ENCODE assay signal across 10 mouse cellular contexts in the genomic region with DNA sequence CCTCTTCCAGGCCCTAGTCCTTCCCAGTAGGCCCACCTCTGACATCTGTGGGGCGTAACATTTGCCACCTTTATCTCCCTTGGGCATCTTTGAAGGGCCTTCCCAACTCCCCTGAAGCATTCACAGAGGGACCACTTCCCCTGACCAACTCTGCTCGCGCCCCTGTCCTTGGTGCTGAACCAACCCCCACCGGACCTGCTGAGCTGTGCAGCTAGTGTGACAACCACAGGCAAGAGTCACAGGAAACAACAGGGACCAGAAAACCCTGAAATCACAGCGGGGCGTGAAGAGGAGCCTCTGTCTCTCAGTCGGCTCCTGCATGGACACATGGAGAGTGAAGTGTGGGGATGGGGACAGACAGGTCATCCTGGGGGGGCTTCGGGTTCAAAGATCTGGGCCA. TPM values are rescaled to one million over a fixed set of nuclear protein-coding genes. Genes with fewer than 3 reads are reported as not detected.
DNase-seq lines count a peak whose midpoint lies in the region; ATAC-seq lines count a peak whose summit lies in the region.
"Had no signal": no experiment of that assay in that cellular context is flagged by ENCODE, and none has a peak within 500 bp of the region (broad histone marks: within the 10 kb centered on the region; RNA-seq: fewer than 3 reads in every experiment).

No protein-coding gene starts in this region.

- no peak overlapping the region for H3K27ac ChIP-seq in intestine, embryonic 14.5 days (ENCODE audit: low read depth)
- no peak overlapping the region for H3K27ac ChIP-seq in intestine, embryonic 16.5 days (ENCODE audit: low read length)
- no peak overlapping the region for H3K27ac ChIP-seq in limb, embryonic 11.5 days (replicated peaks; ENCODE audit: low read depth, low read length)
- H3K27ac ChIP-seq: kidney, embryonic 15.5 days; liver, embryonic 15.5 days had no signal

- DNase-seq in intestine, embryonic 14.5 days (ENCODE audit: low spot score) = peak; percentile 89
- DNase-seq in B cell, adult 2 months = peak; percentile 24 to 42
- peak; percentile 64 for DNase-seq in Muller cell, postnatal 12 days (ENCODE audit: inconsistent ontology term)
- DNase-seq in limb, embryonic 11.5 days (ENCODE audit: low spot score) = peak; percentile 90
- DNase-seq in left cerebral cortex, postnatal 4 days = no peak
- DNase-seq in layer of hippocampus, postnatal 14 days (ENCODE audit: low spot score in 2 of 2) = no peak
- DNase-seq: gastrocnemius, postnatal 14 days had no signal

- no peak for ATAC-seq in intestine, embryonic 14.5 days (replicated peaks; ENCODE audit: low FRiP score, low TSS enrichment, low read depth)
- no peak for ATAC-seq in intestine, embryonic 16.5 days
- ATAC-seq in limb, embryonic 11.5 days (ENCODE audit: insufficient number of reproducible peaks, low FRiP score, low TSS enrichment, low read depth) = no peak

- H3K4me3 ChIP-seq in intestine, embryonic 14.5 days (ENCODE audit: low read depth, low read length) = no peak overlapping the region
- H3K4me3 ChIP-seq in intestine, embryonic 16.5 days (ENCODE audit: low read length) = no peak overlapping the region
- no peak overlapping the region for H3K4me3 ChIP-seq in limb, embryonic 11.5 days (ENCODE audit: low read depth, low read length)
- H3K4me3 ChIP-seq: kidney, embryonic 15.5 days; liver, embryonic 15.5 days had no signal

- no peak overlapping the region for H3K9ac ChIP-seq in intestine, embryonic 14.5 days (ENCODE audit: low read length)
- no peak overlapping the region for H3K9ac ChIP-seq in intestine, embryonic 16.5 days (ENCODE audit: low read depth, low read length)
- H3K9ac ChIP-seq in limb, embryonic 11.5 days (ENCODE audit: low read length) = no peak overlapping the region
- H3K9ac ChIP-seq: kidney, embryonic 15.5 days; liver, embryonic 15.5 days had no signal

- intact Hi-C loops in left cerebral cortex, postnatal 4 days (cut with DNase I) = no loop called here

- 9% methylated on average over 8 of the region's 8 CpGs for WGBS in intestine, embryonic 14.5 days
- WGBS in intestine, embryonic 16.5 days = 11% methylated on average over 8 of the region's 8 CpGs
- 12% methylated on average over 8 of the region's 8 CpGs for WGBS in limb, embryonic 11.5 days

- no peaks in the 10 kb centered on the region for H3K36me3 ChIP-seq in intestine, embryonic 14.5 days (ENCODE audit: control insufficient read depth, insufficient read depth, low read length)
- no peaks in the 10 kb centered on the region for H3K36me3 ChIP-seq in intestine, embryonic 16.5 days (ENCODE audit: control insufficient read depth, insufficient read depth, low read length)
- no peaks in the 10 kb centered on the region for H3K36me3 ChIP-seq in limb, embryonic 11.5 days (ENCODE audit: control insufficient read depth, insufficient read depth, low read length)
- H3K36me3 ChIP-seq: kidney, embryonic 15.5 days; liver, embryonic 15.5 days had no signal

- peaks cover 26% of the 10 kb centered on the region for H3K27me3 ChIP-seq in intestine, embryonic 14.5 days (replicated peaks; ENCODE audit: control insufficient read depth, insufficient read depth, low read length)
- H3K27me3 ChIP-seq in intestine, embryonic 16.5 days (replicated peaks; ENCODE audit: control insufficient read depth, insufficient read depth, low read length) = peaks cover 14% of the 10 kb centered on the region
- peaks cover 27% of the 10 kb centered on the region for H3K27me3 ChIP-seq in limb, embryonic 11.5 days (ENCODE audit: control insufficient read depth, insufficient read depth, low read length)

- H3K9me3 ChIP-seq in intestine, embryonic 14.5 days (ENCODE audit: control insufficient read depth, low read length) = no peaks in the 10 kb centered on the region
- H3K9me3 ChIP-seq in intestine, embryonic 16.5 days (ENCODE audit: control insufficient read depth, low read length) = no peaks in the 10 kb centered on the region
- H3K9me3 ChIP-seq in limb, embryonic 11.5 days (ENCODE audit: control insufficient read depth, low read length) = no peaks in the 10 kb centered on the region
- H3K9me3 ChIP-seq: kidney, embryonic 15.5 days; liver, embryonic 15.5 days had no signal

- H3K4me2 ChIP-seq in intestine, embryonic 14.5 days (ENCODE audit: low read length) = no peak overlapping the region
- no peak overlapping the region for H3K4me2 ChIP-seq in intestine, embryonic 16.5 days (ENCODE audit: low read depth, low read length)
- H3K4me2 ChIP-seq in limb, embryonic 11.5 days (ENCODE audit: low read depth, severe bottlenecking) = no peak overlapping the region
- H3K4me2 ChIP-seq: kidney, embryonic 15.5 days; liver, embryonic 15.5 days had no signal

- H3K4me1 ChIP-seq in intestine, embryonic 14.5 days (replicated peaks; ENCODE audit: control insufficient read depth, insufficient read depth, low read length) = no peaks in the 10 kb centered on the region; the same call in 1 of the 2 replicates
- H3K4me1 ChIP-seq in intestine, embryonic 16.5 days (ENCODE audit: control insufficient read depth, insufficient read depth, low read length) = peaks cover 5% of the 10 kb centered on the region; the same call in 1 of the 2 replicates
- no peaks in the 10 kb centered on the region for H3K4me1 ChIP-seq in limb, embryonic 11.5 days (ENCODE audit: control insufficient read depth, insufficient read depth, low read length)
- H3K4me1 ChIP-seq: liver, embryonic 15.5 days had no signal

RNA-seq across cellular contexts. Expression of gene Sgsm1, which starts 18.4 kb away (rescaled TPM):
- 8.8 and 10.0 TPM in 2 replicates for polyA plus RNA-seq in intestine, embryonic 14.5 days (2014; fragmentation: Nextera tagmentation; extraction: Ambion mirVana)
- polyA plus RNA-seq in intestine, embryonic 16.5 days (2015; fragmentation: Nextera tagmentation; extraction: Ambion mirVana) = 10.3 and 11.1 TPM in 2 replicates
- 7.7 and 9.1 TPM in 2 replicates for polyA plus RNA-seq in limb, embryonic 11.5 days (2014; fragmentation: Nextera tagmentation; extraction: Ambion mirVana)
- total RNA-seq in left cerebral cortex, postnatal 4 days (2021) = 10 to 100 TPM; 67.4 to 74.9 TPM
- total RNA-seq in layer of hippocampus, postnatal 14 days (2021) = 10 to 100 TPM; 67.8 to 73.2 TPM

Comparison
In these comparisons a context has a peak if more than half of its experiments do, and no peak if none do; other contexts are left out.
1. DNase-seq: peak in intestine, embryonic 14.5 days (single experiment), B cell, adult 2 months (2 of 2), Muller cell, postnatal 12 days (single experiment) and limb, embryonic 11.5 days (single experiment); none in left cerebral cortex, postnatal 4 days (single experiment) and layer of hippocampus, postnatal 14 days (0 of 2).